Mouse (Mus musculus) spleen, adult 2 months (tissue): ENCODE results near the gene N4bp2l2.

Source experiments
- CTCF ChIP-seq: fragments of 200-500 bp; IDR thresholded peaks from 2 replicates; pipeline ENCODE4 v1.5.1; 2011; ENCODE audit warnings: mild to moderate bottlenecking, inconsistent platforms; ENCODE audit not compliant: insufficient read depth, insufficient read length, insufficient replicate concordance; ENCODE audit errors: extremely low read depth
- POLR2A ChIP-seq: fragments of 200-500 bp; IDR thresholded peaks from 2 replicates; pipeline ENCODE4 v1.6.1; 2011; ENCODE audit warnings: low read depth, low read length, inconsistent platforms

GRCm38 (mm10) chr5:150570496-150571219 lies 95.3 kb downstream of the N4bp2l2 start:
- TF ChIP-seq POLR2A (no peak), CTCF (no peak)
